Mouse (Mus musculus): Measurements from ENCODE around the gene Llgl1. TPM values are rescaled to one million over a fixed set of nuclear protein-coding genes. Genes with fewer than 3 reads are reported as not detected.

Llgl1 gene
- polyA plus RNA-seq, 1 experiment from 2014 or later: 135 TPM

Small RNA genes within 50 kb of the gene (microRNA-seq; reads per million reads assigned to microRNA genes)
- 4.4 reads per million, percentile 17 among the genes with 10 or more reads in this experiment for gene Mir5100

Other genes with a start within 250 kb of the Llgl1 start
- 94.6 and 103 TPM in 2 replicates for gene Drg2, start 245.1 kb upstream of the Llgl1 start, polyA plus RNA-seq (2016; fragmentation: Nextera tagmentation; extraction: Ambion mirVana)
- 0.03 and 0.11 TPM in 2 replicates for gene Myo15, start 230.4 kb upstream of the Llgl1 start, polyA plus RNA-seq (2016; fragmentation: Nextera tagmentation; extraction: Ambion mirVana)
- gene Alkbh5, start 163.3 kb upstream of the Llgl1 start, polyA plus RNA-seq (2016; fragmentation: Nextera tagmentation; extraction: Ambion mirVana): 33.8 and 40.1 TPM in 2 replicates
- gene Flii, start 27.5 kb downstream of the Llgl1 start, polyA plus RNA-seq (2016; fragmentation: Nextera tagmentation; extraction: Ambion mirVana): 76.1 and 76.9 TPM in 2 replicates
- gene Mief2, start 28.7 kb downstream of the Llgl1 start, polyA plus RNA-seq (2016; fragmentation: Nextera tagmentation; extraction: Ambion mirVana): 14.3 and 15.2 TPM in 2 replicates
- gene Top3a, start 77.6 kb downstream of the Llgl1 start, polyA plus RNA-seq (2016; fragmentation: Nextera tagmentation; extraction: Ambion mirVana): 17.8 and 20.5 TPM in 2 replicates
- gene Smcr8, start 77.8 kb downstream of the Llgl1 start, polyA plus RNA-seq (2016; fragmentation: Nextera tagmentation; extraction: Ambion mirVana): 11.3 and 11.6 TPM in 2 replicates
- 36.4 and 40.0 TPM in 2 replicates for gene Shmt1, start 112.0 kb downstream of the Llgl1 start, polyA plus RNA-seq (2016; fragmentation: Nextera tagmentation; extraction: Ambion mirVana)
- gene Dhrs7b, start 130.9 kb downstream of the Llgl1 start, polyA plus RNA-seq (2016; fragmentation: Nextera tagmentation; extraction: Ambion mirVana): 24.7 and 26.2 TPM in 2 replicates
- 48.3 and 49.7 TPM in 2 replicates for gene Tmem11, start 179.5 kb downstream of the Llgl1 start, polyA plus RNA-seq (2016; fragmentation: Nextera tagmentation; extraction: Ambion mirVana)
- gene Natd1, start 215.0 kb downstream of the Llgl1 start, polyA plus RNA-seq (2016; fragmentation: Nextera tagmentation; extraction: Ambion mirVana): 24.3 and 27.3 TPM in 2 replicates
- gene Map2k3, start 232.3 kb downstream of the Llgl1 start, polyA plus RNA-seq (2016; fragmentation: Nextera tagmentation; extraction: Ambion mirVana): 39.2 and 41.9 TPM in 2 replicates

All from midbrain, embryonic 12.5 days (tissue).